Mouse (Mus musculus) neural tube, embryonic 11.5 days (tissue): ENCODE measurements around the gene Gm9887. TPM values are rescaled to one million over a fixed set of nuclear protein-coding genes. Genes with fewer than 3 reads are reported as not detected.
"Not testable (repeated sequence)": the region's sequence is repeated elsewhere in the genome, so short reads cannot be mapped to it uniquely, and the experiment has no call there.

Experiments used
- ATAC-seq: fragments of 200-750 bp; cut with Nextera tagmentation; 2 replicates; pipeline ENCODE4 v1.8.0; 2017; ENCODE audit warnings: moderate number of reproducible peaks, mild to moderate bottlenecking, moderate TSS enrichment, moderate library complexity; ENCODE audit not compliant: insufficient read depth, low FRiP score, low TSS enrichment
- DNase-seq: peaks from one replicate; pipeline ENCODE4 v3.0.0-alpha.2; 2015; ENCODE audit warnings: low spot score
- H3K27ac ChIP-seq: fragments of 300-500 bp; sonication (generic); 2 replicates; pipeline ENCODE4 v1.5.1; 2014; ENCODE audit warnings: low read depth, mild to moderate bottlenecking, low read length
- H3K27me3 ChIP-seq: fragments of 300-500 bp; sonication (generic); 2 replicates; pipeline ENCODE4 v1.6.1; 2014; ENCODE audit warnings: mild to moderate bottlenecking, low read length, mixed read lengths; ENCODE audit not compliant: control insufficient read depth, insufficient read depth
- H3K36me3 ChIP-seq: fragments of 300-500 bp; sonication (generic); 2 replicates; pipeline ENCODE4 v1.6.1; 2014; ENCODE audit warnings: mild to moderate bottlenecking, low read length, moderate library complexity, mixed read lengths; ENCODE audit not compliant: control insufficient read depth, insufficient read depth
- H3K4me1 ChIP-seq: fragments of 300-500 bp; sonication (generic); 2 replicates; pipeline ENCODE4 v1.6.1; 2014; ENCODE audit warnings: low read length, mixed read lengths; ENCODE audit not compliant: control insufficient read depth, insufficient read depth
- H3K4me2 ChIP-seq: fragments of 300-500 bp; sonication (generic); 2 replicates; pipeline ENCODE4 v1.6.1; 2014; ENCODE audit warnings: low read depth, mild to moderate bottlenecking, moderate library complexity
- H3K4me3 ChIP-seq: fragments of 300-500 bp; sonication (generic); 2 replicates; pipeline ENCODE4 v1.5.1; 2014; ENCODE audit warnings: low read depth, low read length
- H3K9ac ChIP-seq: fragments of 300-500 bp; sonication (generic); 2 replicates; pipeline ENCODE4 v1.6.1; 2014; ENCODE audit warnings: mild to moderate bottlenecking, low read length
- H3K9me3 ChIP-seq: fragments of 300-500 bp; sonication (generic); 2 replicates; pipeline ENCODE4 v1.6.1; 2016; ENCODE audit warnings: low read length; ENCODE audit not compliant: control insufficient read depth
- WGBS: fragments of 180-500 bp; shearing (Covaris S2); extraction: QIAGEN DNeasy Blood & Tissue Kit; methylation state at CpG from one replicate; pipeline ENCODE4 v1.1.7; 2014; 5-methylcytosine and 5-hydroxymethylcytosine counted together
- polyA plus RNA-seq: library from polyadenylated mRNA; unstranded; fragments of >200 nt; fragmentation: Nextera tagmentation; extraction: Ambion mirVana; gene quantifications from 2 replicates; pipeline ENCODE4 v1.2.1, GENCODE M21; 2014

Gm9887 gene
- polyA plus RNA-seq, 1 experiment from 2014 or later, result 1.4 TPM

DNA sequence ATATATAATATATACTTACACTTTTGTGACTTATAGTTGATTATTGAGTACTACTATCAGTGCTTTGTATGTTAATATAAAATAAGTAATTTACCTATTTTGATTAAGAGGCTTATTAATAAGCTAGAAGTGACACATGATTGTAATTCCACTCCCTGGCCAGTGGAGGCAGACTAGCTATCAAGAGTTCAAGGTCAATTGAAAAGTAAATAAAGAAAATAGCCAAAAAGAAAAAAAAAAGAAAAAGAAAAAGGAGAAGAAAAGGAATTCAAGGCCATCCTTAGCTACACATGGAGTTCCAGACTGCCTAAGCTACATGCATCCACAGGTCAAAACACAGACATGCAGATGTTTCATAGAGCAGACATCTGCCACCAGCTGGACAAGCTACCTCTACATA, 5.8 kb downstream of the Gm9887 start:
- ATAC-seq (no peak), DNase-seq (no peak)
- Histone ChIP-seq H3K4me3 (no peak overlapping the region), H3K27ac (no peak overlapping the region), H3K4me2 (no peak overlapping the region), H3K36me3 (no peaks in the 10 kb centered on the region), H3K9ac (no peak overlapping the region), H3K4me1 (no peaks in the 10 kb centered on the region; the same call in 1 of the 2 replicates), H3K9me3 (no peaks in the 10 kb centered on the region), H3K27me3 (no peaks in the 10 kb centered on the region)

DNA sequence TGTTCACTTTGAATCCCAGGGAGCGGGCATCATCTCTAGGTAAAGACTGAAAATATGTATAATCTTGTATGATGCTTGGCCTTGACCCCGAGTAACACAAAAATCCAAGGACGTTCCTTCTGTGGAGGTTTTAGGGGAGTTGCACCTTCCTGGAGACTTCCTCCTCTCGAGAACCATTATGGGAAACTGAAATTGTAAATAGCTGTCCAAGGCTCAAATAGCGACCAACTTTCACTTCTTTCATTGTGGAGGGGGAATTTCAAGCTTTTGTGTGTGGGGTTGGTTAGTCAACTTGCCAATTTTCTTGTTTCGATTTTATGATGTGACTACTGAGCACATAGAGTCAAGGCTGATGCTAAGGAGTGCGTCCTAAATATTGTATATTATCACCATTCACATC, 6.5 kb downstream of the Gm9887 start:
- Histone ChIP-seq H3K9ac (no peak overlapping the region), H3K27ac (no peak overlapping the region), H3K9me3 (no peaks in the 10 kb centered on the region), H3K4me3 (no peak overlapping the region), H3K4me1 (no peaks in the 10 kb centered on the region; the same call in 1 of the 2 replicates), H3K4me2 (no peak overlapping the region), H3K36me3 (no peaks in the 10 kb centered on the region), H3K27me3 (no peaks in the 10 kb centered on the region)
- WGBS, result 84% methylated on average over 7 of the region's 7 CpGs
- DNase-seq (no peak), ATAC-seq (no peak)

- ATAC-seq, result no peak
- no peak overlapping the region for H3K27ac ChIP-seq
Observed at GRCm38 (mm10) chr12:69363899-69364762, 8.1 kb downstream of the Gm9887 start.

DNA sequence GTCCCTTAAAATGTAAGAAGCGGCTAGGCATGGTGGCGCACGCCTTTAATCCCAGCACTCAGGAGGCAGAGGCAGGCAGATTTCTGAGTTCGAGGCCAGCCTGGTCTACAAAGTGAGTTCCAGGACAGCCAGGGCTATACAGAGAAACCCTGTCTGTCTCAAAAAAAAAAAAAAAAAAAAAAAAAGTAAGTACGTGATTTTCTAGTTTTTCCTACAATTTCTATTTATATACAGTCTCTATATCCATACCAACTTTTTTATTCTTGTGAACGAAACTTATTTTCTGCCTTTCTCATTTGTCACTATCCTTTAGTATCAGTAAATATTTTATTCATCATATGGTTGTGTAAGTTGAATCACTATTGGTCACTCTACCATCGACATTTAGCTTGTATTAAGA, 9.1 kb downstream of the Gm9887 start:
- not testable (repeated sequence) for ATAC-seq, DNase-seq, H3K27ac ChIP-seq, H3K4me3 ChIP-seq, H3K9ac ChIP-seq, H3K9me3 ChIP-seq, H3K4me2 ChIP-seq, H3K4me1 ChIP-seq, H3K27me3 ChIP-seq, H3K36me3 ChIP-seq
- WGBS, result 97% methylated on average over 7 of the region's 7 CpGs

More at GRCm38 (mm10) chr12:69363899-69364762, 8.1 kb downstream of the Gm9887 start:
- no peaks in the 10 kb centered on the region for H3K36me3 ChIP-seq
- WGBS, result 5% methylated on average over 32 of the region's 32 CpGs
- H3K9me3 ChIP-seq, result no peaks in the 10 kb centered on the region
- peak overlapping the region; percentile 52 for H3K4me2 ChIP-seq
- peak overlapping the region; percentile 45 for H3K4me3 ChIP-seq
- peak; percentile 70 for DNase-seq
- peak overlapping the region; percentile 65 for H3K9ac ChIP-seq
- no peaks in the 10 kb centered on the region for H3K27me3 ChIP-seq
- H3K4me1 ChIP-seq, result no peaks in the 10 kb centered on the region; the same call in 1 of the 2 replicates

DNA sequence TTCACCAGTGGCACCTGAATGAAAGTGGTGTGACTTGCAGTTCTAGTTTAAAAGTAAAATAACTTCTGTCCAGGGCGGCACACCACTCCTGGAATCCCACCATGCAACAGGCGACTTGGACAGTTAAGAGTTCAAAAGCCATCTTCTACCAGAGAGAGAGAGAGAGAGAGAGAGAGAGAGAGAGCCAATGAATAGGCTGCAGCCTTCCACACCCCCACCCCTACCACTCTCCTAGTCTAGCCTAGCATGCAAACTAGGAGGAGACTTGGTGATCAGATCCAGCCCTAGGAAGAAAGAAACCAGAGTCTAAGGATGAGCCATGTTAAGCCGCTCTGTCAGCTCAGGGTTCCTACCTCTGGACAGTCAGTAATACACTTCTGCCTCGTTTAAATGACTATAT, 9.9 kb downstream of the Gm9887 start:
- WGBS, result 48% methylated on average over 4 of the region's 4 CpGs
- DNase-seq (no peak), ATAC-seq (no peak)
- no peak overlapping the region for H3K27ac ChIP-seq
- no peak overlapping the region for H3K9ac ChIP-seq
- no peaks in the 10 kb centered on the region for H3K27me3 ChIP-seq
- no peaks in the 10 kb centered on the region for H3K9me3 ChIP-seq
- no peaks in the 10 kb centered on the region for H3K36me3 ChIP-seq
- no peak overlapping the region for H3K4me3 ChIP-seq
- no peaks in the 10 kb centered on the region; the same call in 1 of the 2 replicates for H3K4me1 ChIP-seq
- no peak overlapping the region for H3K4me2 ChIP-seq

GRCm38 (mm10) chr12:69361919-69362318, 10.3 kb downstream of the Gm9887 start:
- WGBS, result 8% methylated on average over 10 of the region's 10 CpGs
- DNase-seq (no peak), ATAC-seq (no peak)
- no peaks in the 10 kb centered on the region; the same call in 1 of the 2 replicates for H3K4me1 ChIP-seq
- no peaks in the 10 kb centered on the region for H3K36me3 ChIP-seq
- H3K9ac ChIP-seq, result peak overlapping the region; percentile 64
- peak overlapping the region; percentile 47 for H3K4me3 ChIP-seq
- H3K4me2 ChIP-seq, result peak overlapping the region; percentile 66
- no peaks in the 10 kb centered on the region for H3K27me3 ChIP-seq
- H3K9me3 ChIP-seq, result no peaks in the 10 kb centered on the region
- peak overlapping the region; percentile 72 for H3K27ac ChIP-seq

DNA sequence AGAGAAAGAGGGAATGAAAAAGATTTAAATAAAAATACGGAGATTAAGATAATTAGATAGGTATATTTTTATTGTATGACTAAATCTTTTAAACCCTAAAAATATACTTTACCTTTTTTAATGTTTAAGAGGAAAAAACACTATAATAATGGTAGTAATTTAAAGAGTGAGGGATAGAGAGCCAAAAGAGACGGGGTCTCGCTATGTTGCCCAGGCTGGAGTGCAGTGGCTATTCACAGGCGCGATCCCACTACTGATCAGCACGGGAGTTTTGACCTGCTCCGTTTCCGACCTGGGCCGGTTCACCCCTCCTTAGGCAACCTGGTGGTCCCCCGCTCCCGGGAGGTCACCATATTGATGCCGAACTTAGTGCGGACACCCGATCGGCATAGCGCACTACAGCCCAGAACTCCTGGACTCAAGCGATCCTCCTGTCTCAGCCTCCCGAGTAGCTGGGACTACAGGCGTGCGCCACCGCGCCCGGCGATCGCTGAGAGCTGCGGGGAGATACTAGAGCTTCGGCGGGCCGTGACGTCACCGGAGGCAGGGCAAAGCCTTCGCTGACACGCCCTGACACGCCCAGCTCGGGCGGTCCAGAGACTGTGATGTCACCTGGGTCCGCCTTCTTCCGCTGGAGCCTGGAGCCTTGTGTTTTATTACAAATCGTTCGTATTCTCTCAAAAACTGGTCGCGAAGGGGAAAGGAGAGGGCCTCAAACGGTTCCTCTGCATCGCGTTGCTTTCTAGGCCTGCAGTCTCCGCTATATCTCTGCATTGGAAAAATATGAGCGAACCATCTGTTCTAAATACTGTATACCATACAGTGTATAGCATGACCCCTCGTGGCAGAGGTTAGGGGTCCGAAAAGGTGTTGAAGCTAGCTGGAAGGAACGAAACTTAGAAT, 11.0 kb downstream of the Gm9887 start:
- H3K4me3 ChIP-seq, result peak overlapping the region; percentile 47
- H3K27ac ChIP-seq, result peak overlapping the region; percentile 72
- H3K4me2 ChIP-seq, result peak overlapping the region; percentile 66
- H3K27me3 ChIP-seq, H3K36me3 ChIP-seq, H3K9me3 ChIP-seq, H3K4me1 ChIP-seq: not testable (repeated sequence)
- WGBS, result under 1% methylated on average over 39 of the region's 50 CpGs
- ATAC-seq, result peak; percentile 94
- DNase-seq, result peak; percentile 99
- peak overlapping the region; percentile 64 for H3K9ac ChIP-seq

DNA sequence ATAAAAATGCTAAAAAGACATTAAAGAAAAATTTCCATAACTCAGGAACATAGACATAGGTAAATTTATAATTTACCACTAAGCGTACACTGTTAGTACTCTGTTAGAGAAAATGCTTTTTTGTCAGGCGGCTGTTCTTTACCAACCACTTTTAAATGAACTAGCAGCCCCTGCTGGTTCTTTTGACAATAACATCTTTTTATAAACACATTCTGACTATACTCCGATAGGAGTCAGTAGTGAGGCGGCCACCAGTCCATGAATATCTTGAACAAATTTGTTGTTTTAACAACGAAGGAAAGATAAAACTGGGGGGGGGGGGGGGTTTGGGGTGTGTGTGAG, 11.6 kb downstream of the Gm9887 start:
- H3K4me3 ChIP-seq, result no peak overlapping the region
- 21% methylated on average over 5 of the region's 5 CpGs for WGBS
- H3K9ac ChIP-seq, result no peak overlapping the region
- no peaks in the 10 kb centered on the region for H3K27me3 ChIP-seq
- H3K36me3 ChIP-seq, result no peaks in the 10 kb centered on the region
- no peak overlapping the region for H3K27ac ChIP-seq
- no peaks in the 10 kb centered on the region for H3K9me3 ChIP-seq
- H3K4me1 ChIP-seq, result no peaks in the 10 kb centered on the region; the same call in 1 of the 2 replicates
- DNase-seq (peak; percentile 42), ATAC-seq (peak; percentile 0; the same call in 1 of the 2 replicates)
- no peak overlapping the region for H3K4me2 ChIP-seq
